ENCODE assay signal across 8 mouse cellular contexts in genomic region chr8:46551615-46552440, GRCm38 (mm10). TPM values are rescaled to one million over a fixed set of nuclear protein-coding genes. Genes with fewer than 3 reads are reported as not detected.
DNase-seq lines count a peak whose midpoint lies in the region; ATAC-seq and TF ChIP-seq lines count a peak whose summit lies in the region.

TSS of gene Cenpu (plus strand) at chr8:46552028.

- under 1% methylated on average over 50 of the region's 50 CpGs for WGBS in hindbrain, embryonic 10.5 days
- under 1% methylated on average over 50 of the region's 50 CpGs for WGBS in lung, postnatal 0 days

- DNase-seq in MN1 (ENCODE audit: low spot score): peak; percentile 100
- DNase-seq in cerebellum, adult 9-10 months: peak; percentile 100
- peak; percentile 100 for DNase-seq in hindbrain, embryonic 10.5 days (ENCODE audit: low spot score)
- DNase-seq in layer of hippocampus, adult 9-11 months: peak; percentile 99
- DNase-seq in lung, postnatal 0 days (ENCODE audit: low spot score): peak; percentile 100
- peak; percentile 100 for DNase-seq in ovary, postnatal 14 days (ENCODE audit: low spot score)
- peak; percentile 99 for DNase-seq in thymus, postnatal 14 days

- H3K27ac ChIP-seq in hindbrain, embryonic 10.5 days: peak within 1 kb of the TSS; percentile 84
- no peak within 1 kb of the TSS for H3K27ac ChIP-seq in lung, postnatal 0 days (ENCODE audit: low read length)

- H3K4me2 ChIP-seq in lung, postnatal 0 days (replicated peaks; ENCODE audit: low read depth, low read length): peak within 1 kb of the TSS; percentile 76

- peaks cover 18% of the 10 kb centered on the region for H3K4me1 ChIP-seq in hindbrain, embryonic 10.5 days (replicated peaks)
- H3K4me1 ChIP-seq in lung, postnatal 0 days (ENCODE audit: insufficient read depth, low read depth, low read length): peaks cover 7% of the 10 kb centered on the region; the same call in 1 of the 2 replicates

- ATAC-seq in frontal cortex, adult (ENCODE audit: low TSS enrichment): peak; percentile 96
- ATAC-seq in lung, postnatal 0 days: peak; percentile 97

- H3K27me3 ChIP-seq in hindbrain, embryonic 10.5 days (ENCODE audit: insufficient read depth, poor library complexity, severe bottlenecking): no peaks in the 10 kb centered on the region
- no peaks in the 10 kb centered on the region for H3K27me3 ChIP-seq in lung, postnatal 0 days (replicated peaks; ENCODE audit: insufficient read depth, low read length)

- H3K9ac ChIP-seq in lung, postnatal 0 days (replicated peaks; ENCODE audit: low read depth): peak within 1 kb of the TSS; percentile 35

- peak within 1 kb of the TSS; percentile 68 for H3K4me3 ChIP-seq in hindbrain, embryonic 10.5 days
- H3K4me3 ChIP-seq in lung, postnatal 0 days (ENCODE audit: low read depth, low read length): peak within 1 kb of the TSS; percentile 55

- TF ChIP-seq CTCF in lung, postnatal 0 days (IDR thresholded peaks at IDR 0.05): no peak

- peak; percentile 76 for TF ChIP-seq EP300 in lung, postnatal 0 days (IDR thresholded peaks at IDR 0.05)

- no peaks in the 10 kb centered on the region for H3K9me3 ChIP-seq in hindbrain, embryonic 10.5 days
- no peaks in the 10 kb centered on the region for H3K9me3 ChIP-seq in lung, postnatal 0 days (ENCODE audit: low read length)

- peaks cover 17% of the 10 kb centered on the region for H3K36me3 ChIP-seq in hindbrain, embryonic 10.5 days
- no peaks in the 10 kb centered on the region for H3K36me3 ChIP-seq in lung, postnatal 0 days (ENCODE audit: insufficient read depth, low read length)

RNA-seq across cellular contexts. Expression of gene Cenpu, which starts in this region (rescaled TPM):
- polyA plus RNA-seq in hindbrain, embryonic 10.5 days (2016; fragmentation: Nextera tagmentation; extraction: Ambion mirVana): 26.7 and 30.0 TPM in 2 replicates
- polyA plus RNA-seq in lung, postnatal 0 days (2015; fragmentation: Nextera tagmentation; extraction: Ambion mirVana): 6.1 and 6.9 TPM in 2 replicates
